Mouse (Mus musculus) CH12.LX (cell line): ENCODE data around the gene Zfp219. TPM values are rescaled to one million over a fixed set of nuclear protein-coding genes. Genes with fewer than 3 reads are reported as not detected.

Source experiments
- DNase-seq: peaks from one replicate; pipeline ENCODE4 v3.0.0-alpha.2; 2013; ENCODE audit errors: extremely low read depth
- H3K27ac ChIP-seq: 2 replicates; pipeline ENCODE4 v1.5.1; 2012; ENCODE audit warnings: low read depth, mild to moderate bottlenecking, control low read depth, moderate library complexity; ENCODE audit not compliant: insufficient read depth
- H3K27me3 ChIP-seq: replicated peaks from 2 replicates; pipeline ENCODE3; 2012; ENCODE audit warnings: inconsistent platforms
- H3K36me3 ChIP-seq, 2 experiments: replicated peaks in 1 of 2; 2 replicates each; pipeline versions ENCODE3 to v1.6.1; 2012; ENCODE audit warnings: inconsistent platforms in 1 of 2, low read length in 1 of 2, mild to moderate bottlenecking in 1 of 2, mixed read lengths in 1 of 2, moderate library complexity in 1 of 2; ENCODE audit not compliant: control insufficient read depth in 1 of 2, insufficient read depth in 1 of 2
- H3K4me1 ChIP-seq, 2 experiments: 2 replicates each; pipeline ENCODE4 v1.6.1; 2012; ENCODE audit warnings: inconsistent platforms in 1 of 2, moderate library complexity in 1 of 2; ENCODE audit not compliant: insufficient read depth in 2 of 2, control insufficient read depth in 1 of 2
- H3K4me2 ChIP-seq: 2 replicates; pipeline ENCODE4 v1.6.1; 2012; ENCODE audit warnings: low read depth, mild to moderate bottlenecking, control low read depth; ENCODE audit not compliant: poor library complexity, insufficient read depth, severe bottlenecking
- H3K4me3 ChIP-seq, 3 experiments: fragments of 150-350 bp in 1 of 3; sonication (generic) in 1 of 3; replicated peaks in 1 of 3; 2 replicates each; pipeline versions ENCODE3 to v1.5.1; 2011 to 2012; ENCODE audit warnings: low read depth in 2 of 3, low read length in 2 of 3, mild to moderate bottlenecking in 2 of 3, moderate library complexity in 2 of 3, control low read depth in 1 of 3, improper control_type of control experiment in 1 of 3, inconsistent platforms in 1 of 3, mixed read lengths in 1 of 3; ENCODE audit not compliant: poor library complexity in 1 of 3
- H3K79me2 ChIP-seq: replicated peaks from 2 replicates; pipeline ENCODE4 v1.6.1; 2012; ENCODE audit warnings: mild to moderate bottlenecking, moderate library complexity; ENCODE audit not compliant: control insufficient read depth, poor library complexity, insufficient read depth, severe bottlenecking; ENCODE audit errors: extremely low read depth
- H3K9ac ChIP-seq: 2 replicates; pipeline ENCODE4 v1.6.1; 2012; ENCODE audit warnings: low read depth, mild to moderate bottlenecking, control low read depth, moderate library complexity; ENCODE audit not compliant: insufficient read depth
- H3K9me3 ChIP-seq: replicated peaks from 2 replicates; pipeline ENCODE3; 2012; ENCODE audit warnings: low read length, inconsistent platforms, mixed read lengths
- BHLHE40 ChIP-seq: IDR thresholded peaks from 2 replicates; pipeline ENCODE4 v1.6.1; 2011; ENCODE audit warnings: mild to moderate bottlenecking, low read depth, low read length, improper control_type of control experiment
- CHD1 ChIP-seq: IDR thresholded peaks from 2 replicates; pipeline ENCODE4 v1.6.1; 2012; ENCODE audit warnings: low read depth, low read length, improper control_type of control experiment, inconsistent platforms
- CHD2 ChIP-seq: IDR thresholded peaks from 2 replicates; pipeline ENCODE4 v1.6.1; 2011; ENCODE audit warnings: low read length, improper control_type of control experiment
- ELF1 ChIP-seq: IDR thresholded peaks from 2 replicates; pipeline ENCODE4 v1.6.1; 2014; ENCODE audit warnings: low read depth, mild to moderate bottlenecking, inconsistent platforms, low read length, improper control_type of control experiment
- EP300 ChIP-seq: IDR thresholded peaks from 2 replicates; pipeline ENCODE4 v1.6.1; 2011; ENCODE audit warnings: low read length, improper control_type of control experiment
- HCFC1 ChIP-seq: IDR thresholded peaks from 2 replicates; pipeline ENCODE4 v1.6.1; 2012; ENCODE audit warnings: low read depth, mild to moderate bottlenecking, inconsistent platforms, low read length, improper control_type of control experiment
- JUND ChIP-seq: conservative IDR thresholded peaks from 2 replicates; pipeline ENCODE4 v1.6.1; 2011; ENCODE audit warnings: low read depth, low read length, improper control_type of control experiment
- MAFK ChIP-seq: IDR thresholded peaks from 2 replicates; pipeline ENCODE4 v1.6.1; 2011; ENCODE audit warnings: low read length, improper control_type of control experiment; ENCODE audit not compliant: insufficient replicate concordance
- MEF2A ChIP-seq: IDR thresholded peaks from 2 replicates; pipeline ENCODE4 v1.6.1; 2014; ENCODE audit warnings: low read depth, mild to moderate bottlenecking, inconsistent platforms, low read length, improper control_type of control experiment, borderline replicate concordance
- MYC ChIP-seq: IDR thresholded peaks from 2 replicates; pipeline ENCODE4 v1.6.1; 2011; ENCODE audit warnings: low read depth, mild to moderate bottlenecking, improper control_type of control experiment, low read length
- NELFE ChIP-seq: IDR thresholded peaks from 2 replicates; pipeline ENCODE4 v1.6.1; 2011; ENCODE audit warnings: low read depth, low read length, improper control_type of control experiment
- PAX5 ChIP-seq: IDR thresholded peaks from 2 replicates; pipeline ENCODE4 v1.6.1; 2012; ENCODE audit warnings: low read length, inconsistent platforms, mixed read lengths
- POLR2AphosphoS2 ChIP-seq: IDR thresholded peaks from 2 replicates; pipeline ENCODE4 v1.6.1; 2011; ENCODE audit warnings: low read depth, low read length, improper control_type of control experiment
- RAD21 ChIP-seq: IDR thresholded peaks from 2 replicates; pipeline ENCODE4 v1.6.1; 2011; ENCODE audit warnings: low read depth, mild to moderate bottlenecking, low read length, improper control_type of control experiment, moderate library complexity
- SMC3 ChIP-seq: IDR thresholded peaks from 2 replicates; pipeline ENCODE4 v1.6.1; 2011; ENCODE audit warnings: low read depth, low read length, improper control_type of control experiment
- UBTF ChIP-seq: IDR thresholded peaks from 2 replicates; pipeline ENCODE4 v1.6.1; 2012; ENCODE audit warnings: low read depth, mild to moderate bottlenecking, inconsistent platforms, low read length, improper control_type of control experiment, moderate library complexity
- USF1 ChIP-seq: IDR thresholded peaks from 2 replicates; pipeline ENCODE4 v1.6.1; 2014; ENCODE audit warnings: low read depth, mild to moderate bottlenecking, inconsistent platforms, low read length, improper control_type of control experiment
- USF2 ChIP-seq: conservative IDR thresholded peaks from 2 replicates; pipeline ENCODE4 v1.6.1; 2011; ENCODE audit warnings: low read depth, low read length, improper control_type of control experiment
- ZC3H11A ChIP-seq: IDR thresholded peaks from 2 replicates; pipeline ENCODE4 v1.6.1; 2012; ENCODE audit warnings: low read depth, mild to moderate bottlenecking, inconsistent platforms, low read length, improper control_type of control experiment
- ZKSCAN1 ChIP-seq: IDR thresholded peaks from 2 replicates; pipeline ENCODE4 v1.6.1; 2012; ENCODE audit warnings: low read depth, inconsistent platforms, low read length, improper control_type of control experiment, borderline replicate concordance
- dilution Hi-C: fragments of 300-500 bp; cut with MboI; formaldehyde crosslinking; loops from 2 replicates; pipeline ENCODE4 v1.14.3; 2020; ENCODE audit warnings: low sequenced_read_pairs; ENCODE audit not compliant: extremely low pct_unique_long_range_greater_than_20kb, extremely low pct_ligation_motif_present
- in situ Hi-C: fragments of 300-500 bp; cut with MboI; formaldehyde crosslinking; loops from 3 replicates; pipeline ENCODE4 v1.14.3; 2019; ENCODE audit warnings: low sequenced_read_pairs, low pct_ligation_motif_present, low pct_unique_long_range_greater_than_20kb, mixed read lengths
- polyA plus RNA-seq: library from polyadenylated mRNA; unstranded; fragments of >175 nt; gene quantifications from 2 replicates; pipeline ENCODE4 v1.2.1, GENCODE M21; 2012; ENCODE audit warnings: low read depth; ENCODE audit not compliant: insufficient read length
- total RNA-seq, 2 experiments: library from RNA; depleted of rRNA; stranded (reverse); fragments of 300-350 nt in 1 of 2; fragments of >200 nt in 1 of 2; gene quantifications; 2 replicates each; pipeline ENCODE4 v1.2.3; 2012 to 2014

Gene Zfp219
- total and polyA plus RNA-seq, 3 experiments = 15.8 to 20.8 (median 20.0) TPM

DNA sequence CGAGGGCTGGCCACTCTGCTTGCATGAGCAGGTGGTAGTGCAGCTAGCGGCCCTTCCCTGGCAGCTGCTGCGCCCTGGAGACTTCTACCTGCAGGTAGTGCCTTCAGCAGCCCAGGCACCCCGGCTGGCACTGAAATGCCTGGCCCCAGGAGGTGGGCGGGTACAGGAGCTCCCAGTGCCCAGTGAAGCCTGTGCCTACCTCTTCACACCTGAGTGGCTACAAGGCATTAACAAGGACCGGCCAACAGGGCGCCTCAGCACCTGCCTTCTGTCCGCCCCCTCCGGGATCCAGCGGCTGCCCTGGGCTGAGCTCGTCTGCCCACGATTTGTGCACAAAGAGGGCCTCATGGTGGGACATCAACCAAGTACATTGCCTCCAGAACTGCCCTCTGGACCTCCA is 31.8 kb downstream of the Zfp219 start:
- in situ Hi-C loops = no loop called here
- peaks cover 0 to 17% of the 10 kb centered on the region in 2 experiments; a peak in 2 of 4 replicates for H3K4me1 ChIP-seq
- H3K4me2 ChIP-seq = no peak overlapping the region

GRCm38 (mm10) chr14:51987177-51987576 is 33.4 kb downstream of the Zfp219 start:
- Histone ChIP-seq H3K9me3 (no peaks in the 10 kb centered on the region), H3K4me1 (peaks cover 0 to 19% of the 10 kb centered on the region in 2 experiments; a peak in 2 of 4 replicates), H3K36me3 (no peaks in the 10 kb centered on the region), H3K27ac (no peak overlapping the region), H3K4me3 (no peak overlapping the region), H3K79me2 (no peaks in the 10 kb centered on the region), H3K4me2 (no peak overlapping the region), H3K27me3 (peaks cover 29% of the 10 kb centered on the region), H3K9ac (no peak overlapping the region)
- no peak for TF ChIP-seq ZC3H11A
- no peak for TF ChIP-seq MAFK
- no peak for TF ChIP-seq USF2
- TF ChIP-seq CHD1 = no peak
- TF ChIP-seq PAX5 = no peak
- no peak for TF ChIP-seq SMC3
- no peak for TF ChIP-seq NELFE
- no peak for TF ChIP-seq JUND
- TF ChIP-seq POLR2AphosphoS2 = no peak
- no peak for TF ChIP-seq MEF2A
- no peak for TF ChIP-seq ELF1
- TF ChIP-seq MYC = no peak
- no peak for TF ChIP-seq UBTF
- TF ChIP-seq RAD21 = no peak
- TF ChIP-seq ZKSCAN1 = no peak
- in situ Hi-C loops = no loop called here
- dilution Hi-C loops = no loop called here
- DNase-seq = no peak

More for the DNA sequence above, 31.8 kb downstream of the Zfp219 start:
- Histone ChIP-seq H3K4me3 (no peak overlapping the region), H3K27ac (no peak overlapping the region), H3K9me3 (no peaks in the 10 kb centered on the region), H3K27me3 (peaks cover 21% of the 10 kb centered on the region), H3K36me3 (no peaks in the 10 kb centered on the region), H3K79me2 (no peaks in the 10 kb centered on the region), H3K9ac (no peak overlapping the region)
- DNase-seq = no peak
- dilution Hi-C loops = no loop called here
- TF ChIP-seq NELFE = no peak

GRCm38 (mm10) chr14:51986153-51986505 is 34.4 kb downstream of the Zfp219 start:
- in situ Hi-C loops (no loop called here), dilution Hi-C loops (no loop called here)
- no peaks in the 10 kb centered on the region for H3K9me3 ChIP-seq
- no peak for DNase-seq
- no peak overlapping the region for H3K4me3 ChIP-seq
- H3K27ac ChIP-seq = no peak overlapping the region
- TF ChIP-seq USF1 = no peak
- no peak for TF ChIP-seq CHD2
- TF ChIP-seq PAX5 = no peak
- no peak for TF ChIP-seq ZC3H11A
- TF ChIP-seq ELF1 = no peak
- TF ChIP-seq CHD1 = no peak
- no peak for TF ChIP-seq HCFC1
- TF ChIP-seq EP300 = no peak
- no peak for TF ChIP-seq ZKSCAN1
- no peak for TF ChIP-seq BHLHE40
- TF ChIP-seq POLR2AphosphoS2 = no peak
- no peaks in the 10 kb centered on the region for H3K36me3 ChIP-seq
- H3K27me3 ChIP-seq = peaks cover 30% of the 10 kb centered on the region
- H3K79me2 ChIP-seq = no peaks in the 10 kb centered on the region
- H3K9ac ChIP-seq = no peak overlapping the region
- H3K4me1 ChIP-seq = peaks cover 0 to 19% of the 10 kb centered on the region in 2 experiments; a peak in 2 of 4 replicates
- H3K4me2 ChIP-seq = no peak overlapping the region
